Mouse (Mus musculus): ENCODE measurements around the gene Ptf1a. TPM values are rescaled to one million over a fixed set of nuclear protein-coding genes. Genes with fewer than 3 reads are reported as not detected.

The Ptf1a gene
- polyA plus RNA-seq, 1 experiment from 2014 or later, result 0.37 TPM

DNA sequence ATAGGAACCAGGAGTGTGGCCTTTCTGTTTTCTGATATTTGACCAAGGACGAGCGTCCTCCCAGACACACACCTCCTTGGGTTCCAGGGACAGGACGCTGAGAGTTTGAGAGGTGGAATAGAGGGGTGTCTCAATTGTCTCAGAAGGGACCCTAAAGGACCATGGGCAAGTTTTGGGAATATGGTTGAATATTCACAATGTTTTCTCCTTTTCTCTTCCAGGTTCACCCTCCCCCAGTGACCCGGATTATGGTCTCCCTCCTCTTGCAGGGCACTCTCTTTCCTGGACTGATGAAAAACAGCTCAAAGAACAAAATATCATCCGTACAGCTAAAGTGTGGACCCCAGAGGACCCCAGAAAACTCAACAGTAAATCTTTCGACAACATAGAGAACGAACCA lies 1.3 kb downstream of the Ptf1a start:
- H3K27me3 ChIP-seq (replicated peaks; ENCODE audit: control insufficient read depth, insufficient read depth, low read length), result peaks cover 93% of the 10 kb centered on the region
- peaks cover 8% of the 10 kb centered on the region for H3K4me1 ChIP-seq (ENCODE audit: control insufficient read depth, insufficient read depth, low read length)
- H3K4me3 ChIP-seq (ENCODE audit: low read depth, low read length), result no peak overlapping the region
- DNase-seq (ENCODE audit: low spot score) (no peak), ATAC-seq (no peak)
- no peaks in the 10 kb centered on the region for H3K36me3 ChIP-seq (ENCODE audit: control insufficient read depth, insufficient read depth, low read length)
- no peak overlapping the region for H3K4me2 ChIP-seq (ENCODE audit: low read length)
- H3K9me3 ChIP-seq (replicated peaks; ENCODE audit: control insufficient read depth, low read length), result no peaks in the 10 kb centered on the region
- no peak overlapping the region for H3K27ac ChIP-seq (ENCODE audit: low read depth, low read length)
- WGBS, result 2% methylated on average over 7 of the region's 7 CpGs
- no peak overlapping the region for H3K9ac ChIP-seq (ENCODE audit: low read length)

DNA sequence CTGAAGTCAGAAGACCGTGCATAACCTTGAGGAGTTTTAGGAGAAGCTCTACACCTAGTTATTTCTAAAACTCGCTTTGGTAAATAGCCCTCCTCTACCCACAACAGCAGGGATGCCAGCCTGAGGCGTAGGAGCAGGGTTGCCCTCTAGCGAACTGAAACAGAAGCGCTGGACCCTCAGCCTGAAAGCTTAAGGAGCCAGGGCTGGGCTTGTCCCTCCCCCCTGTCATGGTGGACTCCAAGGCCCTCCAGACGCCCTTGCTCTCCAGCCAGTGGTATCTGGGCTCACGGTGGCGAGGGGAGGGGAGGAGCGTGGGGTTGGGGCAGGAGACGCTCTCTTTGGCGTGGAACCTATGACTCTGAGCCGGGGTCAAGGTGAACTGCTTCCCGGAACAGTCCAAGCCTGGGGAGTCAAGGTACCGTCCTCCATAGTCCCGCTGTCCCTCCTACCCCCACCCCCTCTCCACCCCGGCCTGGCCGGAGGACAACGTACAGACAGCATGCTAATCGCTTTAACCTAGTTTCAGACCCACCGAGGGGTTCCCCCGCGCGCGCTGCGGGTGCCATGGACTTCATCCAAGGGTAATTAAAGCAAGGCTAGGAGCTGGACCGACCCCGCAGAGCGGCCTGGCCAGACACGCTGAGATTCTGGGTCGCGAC lies 2.7 kb downstream of the Ptf1a start:
- H3K4me3 ChIP-seq (ENCODE audit: low read depth, low read length), result peak overlapping the region; percentile 6; the same call in 1 of the 2 replicates
- no peaks in the 10 kb centered on the region for H3K36me3 ChIP-seq (ENCODE audit: control insufficient read depth, insufficient read depth, low read length)
- peak; percentile 71 for DNase-seq (ENCODE audit: low spot score)
- H3K9me3 ChIP-seq (replicated peaks; ENCODE audit: control insufficient read depth, low read length), result no peaks in the 10 kb centered on the region
- peak overlapping the region; percentile 35 for H3K4me2 ChIP-seq (ENCODE audit: low read length)
- no peak overlapping the region for H3K9ac ChIP-seq (ENCODE audit: low read length)
- ATAC-seq, result peak; percentile 42; the same call in 1 of the 2 replicates
- under 1% methylated on average over 29 of the region's 31 CpGs for WGBS
- H3K27ac ChIP-seq (ENCODE audit: low read depth, low read length), result no peak overlapping the region
- peaks cover 8% of the 10 kb centered on the region for H3K4me1 ChIP-seq (ENCODE audit: control insufficient read depth, insufficient read depth, low read length)
- H3K27me3 ChIP-seq (replicated peaks; ENCODE audit: control insufficient read depth, insufficient read depth, low read length), result peaks cover 93% of the 10 kb centered on the region

DNA sequence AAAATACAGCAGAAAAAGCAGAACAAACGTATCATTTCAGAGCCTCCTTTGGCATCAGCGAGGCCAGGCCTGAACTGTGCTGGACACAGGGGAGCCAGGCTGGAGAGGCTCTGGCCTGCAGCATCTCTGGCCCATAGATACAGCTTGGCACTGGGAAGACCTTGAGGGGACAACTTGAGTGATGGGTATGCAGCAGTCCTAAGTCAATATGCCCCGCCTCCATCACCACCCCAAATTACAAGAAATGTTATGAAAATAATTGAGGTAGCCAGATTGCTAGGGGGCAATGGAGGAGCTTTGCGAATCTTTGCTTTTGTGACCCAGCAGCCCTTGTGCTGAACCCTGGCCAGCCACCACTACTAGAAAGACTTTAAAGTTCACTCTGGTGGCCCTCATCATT lies 3.8 kb downstream of the Ptf1a start:
- WGBS, result 19% methylated on average over 4 of the region's 4 CpGs
- no peak for ATAC-seq
- DNase-seq (ENCODE audit: low spot score), result no peak

DNA sequence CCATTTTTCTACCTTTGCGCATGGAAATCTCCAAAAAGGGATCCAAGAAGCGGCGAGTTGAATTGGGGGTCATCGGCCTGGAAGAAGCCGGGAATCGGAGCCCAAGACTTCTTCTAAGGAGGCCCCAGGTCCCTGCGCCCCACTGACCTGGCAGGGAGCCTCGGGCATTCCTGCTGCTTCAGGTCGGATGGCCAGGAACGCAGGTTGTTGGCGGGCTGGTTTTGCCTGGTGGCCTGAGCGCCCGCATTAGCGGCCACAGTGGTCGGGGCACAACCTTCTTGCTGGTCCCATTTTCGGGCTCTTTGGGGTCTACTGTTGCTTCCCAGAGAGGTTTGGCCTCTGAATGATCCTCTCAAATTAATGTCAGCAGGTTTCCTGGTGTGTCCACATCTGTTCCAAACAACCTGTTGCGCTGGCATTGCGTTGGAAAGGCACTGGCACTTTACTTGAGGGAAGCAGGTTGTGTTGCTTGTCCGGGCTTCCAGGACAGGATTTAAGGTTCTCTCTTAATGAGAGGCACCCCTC lies 7.1 kb downstream of the Ptf1a start:
- Histone ChIP-seq H3K27me3 (replicated peaks; ENCODE audit: control insufficient read depth, insufficient read depth, low read length) (peaks cover 90% of the 10 kb centered on the region), H3K27ac (ENCODE audit: low read depth, low read length) (no peak overlapping the region), H3K36me3 (ENCODE audit: control insufficient read depth, insufficient read depth, low read length) (no peaks in the 10 kb centered on the region), H3K9me3 (replicated peaks; ENCODE audit: control insufficient read depth, low read length) (no peaks in the 10 kb centered on the region), H3K4me3 (ENCODE audit: low read depth, low read length) (peak overlapping the region; percentile 1; the same call in 1 of the 2 replicates), H3K4me1 (ENCODE audit: control insufficient read depth, insufficient read depth, low read length) (peaks cover 8% of the 10 kb centered on the region; the same call in 1 of the 2 replicates), H3K9ac (ENCODE audit: low read length) (no peak overlapping the region), H3K4me2 (ENCODE audit: low read length) (peak overlapping the region; percentile 12; the same call in 1 of the 2 replicates)
- DNase-seq (ENCODE audit: low spot score) (no peak), ATAC-seq (no peak)
- under 1% methylated on average over 19 of the region's 19 CpGs for WGBS

More for the DNA sequence above, 3.8 kb downstream of the Ptf1a start:
- Histone ChIP-seq H3K4me3 (ENCODE audit: low read depth, low read length) (no peak overlapping the region), H3K27ac (ENCODE audit: low read depth, low read length) (no peak overlapping the region), H3K36me3 (ENCODE audit: control insufficient read depth, insufficient read depth, low read length) (no peaks in the 10 kb centered on the region), H3K4me2 (ENCODE audit: low read length) (no peak overlapping the region), H3K4me1 (ENCODE audit: control insufficient read depth, insufficient read depth, low read length) (peaks cover 8% of the 10 kb centered on the region), H3K9me3 (replicated peaks; ENCODE audit: control insufficient read depth, low read length) (no peaks in the 10 kb centered on the region), H3K27me3 (replicated peaks; ENCODE audit: control insufficient read depth, insufficient read depth, low read length) (peaks cover 93% of the 10 kb centered on the region), H3K9ac (ENCODE audit: low read length) (no peak overlapping the region)

DNA sequence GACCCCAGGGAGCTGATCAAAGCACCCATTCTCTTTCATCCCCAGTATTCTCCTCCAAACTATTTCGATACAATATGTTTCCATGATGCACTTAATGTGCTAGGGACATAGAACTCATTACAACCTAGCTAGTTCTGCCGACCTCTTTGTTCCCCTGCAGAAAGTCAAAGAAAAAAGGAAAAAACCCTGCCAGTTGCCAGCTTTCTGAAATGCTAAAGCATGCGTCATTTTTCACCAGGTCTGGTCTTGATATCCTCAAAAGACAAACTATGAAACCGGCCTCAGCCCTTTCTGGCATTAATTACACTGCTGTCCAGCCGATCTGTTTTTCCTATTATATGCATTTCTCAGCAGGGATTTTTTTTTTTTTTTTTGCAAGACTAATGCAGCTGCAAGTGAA lies 9.8 kb downstream of the Ptf1a start:
- WGBS, result under 1% methylated on average over 5 of the region's 5 CpGs

DNA sequence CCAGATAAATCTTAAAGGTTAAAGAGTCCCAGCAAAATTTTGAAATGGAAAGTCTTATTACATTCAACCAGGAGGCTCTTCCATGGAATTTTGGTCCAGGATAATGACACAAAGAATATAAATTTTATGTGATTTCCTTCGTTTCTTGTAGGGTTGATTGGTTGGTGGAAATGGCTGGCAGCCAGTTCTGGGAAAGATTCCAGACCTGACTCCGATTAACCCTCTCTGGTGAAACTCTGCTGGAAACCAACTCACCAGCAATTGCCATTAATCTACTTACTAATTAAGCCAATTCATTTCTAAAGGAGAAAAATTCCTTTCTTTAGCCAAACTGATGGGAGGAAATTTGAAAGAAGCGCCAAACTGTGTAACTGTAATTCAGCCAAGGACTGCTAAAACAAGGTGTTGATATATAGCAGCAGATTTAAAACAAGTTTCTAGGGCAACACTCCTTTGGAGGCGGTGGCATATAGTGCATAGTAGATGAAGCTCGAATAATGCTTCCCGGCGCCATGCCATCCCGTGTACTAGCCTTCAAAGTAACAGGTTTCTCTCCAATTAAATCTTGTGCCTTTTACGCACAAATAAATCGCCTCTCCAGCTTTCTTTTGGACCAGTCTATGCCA lies 10.5 kb downstream of the Ptf1a start:
- Histone ChIP-seq H3K4me1 (ENCODE audit: control insufficient read depth, insufficient read depth, low read length) (peaks cover 5% of the 10 kb centered on the region; the same call in 1 of the 2 replicates), H3K27ac (ENCODE audit: low read depth, low read length) (no peak overlapping the region), H3K4me2 (ENCODE audit: low read length) (no peak overlapping the region), H3K4me3 (ENCODE audit: low read depth, low read length) (no peak overlapping the region), H3K9me3 (replicated peaks; ENCODE audit: control insufficient read depth, low read length) (no peaks in the 10 kb centered on the region), H3K27me3 (replicated peaks; ENCODE audit: control insufficient read depth, insufficient read depth, low read length) (peaks cover 66% of the 10 kb centered on the region), H3K36me3 (ENCODE audit: control insufficient read depth, insufficient read depth, low read length) (no peaks in the 10 kb centered on the region), H3K9ac (ENCODE audit: low read length) (no peak overlapping the region)
- ATAC-seq (peak; percentile 89), DNase-seq (ENCODE audit: low spot score) (peak; percentile 91)
- 3% methylated on average over 10 of the region's 10 CpGs for WGBS

More for the DNA sequence above, 9.8 kb downstream of the Ptf1a start:
- Histone ChIP-seq H3K4me1 (ENCODE audit: control insufficient read depth, insufficient read depth, low read length) (peaks cover 5% of the 10 kb centered on the region; the same call in 1 of the 2 replicates), H3K4me2 (ENCODE audit: low read length) (no peak overlapping the region), H3K9me3 (replicated peaks; ENCODE audit: control insufficient read depth, low read length) (no peaks in the 10 kb centered on the region), H3K4me3 (ENCODE audit: low read depth, low read length) (no peak overlapping the region), H3K27me3 (replicated peaks; ENCODE audit: control insufficient read depth, insufficient read depth, low read length) (peaks cover 73% of the 10 kb centered on the region), H3K9ac (ENCODE audit: low read length) (no peak overlapping the region), H3K36me3 (ENCODE audit: control insufficient read depth, insufficient read depth, low read length) (no peaks in the 10 kb centered on the region), H3K27ac (ENCODE audit: low read depth, low read length) (no peak overlapping the region)
- ATAC-seq (no peak), DNase-seq (ENCODE audit: low spot score) (no peak)

DNA sequence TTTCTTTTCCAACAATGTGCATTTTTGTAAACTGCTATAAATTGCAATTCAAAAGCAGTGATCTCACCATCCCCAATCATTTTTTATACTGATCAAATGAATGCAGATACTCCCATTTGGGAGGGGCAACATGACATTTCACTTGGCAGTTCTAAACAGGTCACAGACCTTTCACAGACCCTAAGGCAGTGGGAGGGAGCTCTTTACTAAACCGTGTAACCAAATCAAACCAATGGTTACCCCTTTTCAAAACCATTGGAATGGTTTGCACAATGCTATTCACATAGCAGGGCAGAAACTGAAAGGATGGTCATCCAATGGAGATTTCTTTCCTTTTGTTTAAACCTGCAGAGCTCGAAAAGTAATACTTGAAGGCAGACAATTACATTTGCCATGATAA lies 13.3 kb downstream of the Ptf1a start:
- H3K4me3 ChIP-seq (ENCODE audit: low read depth, low read length), result no peak overlapping the region
- 20% methylated on average over 2 of the region's 2 CpGs for WGBS
- H3K4me2 ChIP-seq (ENCODE audit: low read length), result no peak overlapping the region
- ATAC-seq (no peak), DNase-seq (ENCODE audit: low spot score) (no peak)
- no peak overlapping the region for H3K9ac ChIP-seq (ENCODE audit: low read length)
- H3K4me1 ChIP-seq (ENCODE audit: control insufficient read depth, insufficient read depth, low read length), result peaks cover 5% of the 10 kb centered on the region; the same call in 1 of the 2 replicates
- no peaks in the 10 kb centered on the region for H3K36me3 ChIP-seq (ENCODE audit: control insufficient read depth, insufficient read depth, low read length)
- peaks cover 38% of the 10 kb centered on the region for H3K27me3 ChIP-seq (replicated peaks; ENCODE audit: control insufficient read depth, insufficient read depth, low read length)
- no peak overlapping the region for H3K27ac ChIP-seq (ENCODE audit: low read depth, low read length)
- H3K9me3 ChIP-seq (replicated peaks; ENCODE audit: control insufficient read depth, low read length), result no peaks in the 10 kb centered on the region

DNA sequence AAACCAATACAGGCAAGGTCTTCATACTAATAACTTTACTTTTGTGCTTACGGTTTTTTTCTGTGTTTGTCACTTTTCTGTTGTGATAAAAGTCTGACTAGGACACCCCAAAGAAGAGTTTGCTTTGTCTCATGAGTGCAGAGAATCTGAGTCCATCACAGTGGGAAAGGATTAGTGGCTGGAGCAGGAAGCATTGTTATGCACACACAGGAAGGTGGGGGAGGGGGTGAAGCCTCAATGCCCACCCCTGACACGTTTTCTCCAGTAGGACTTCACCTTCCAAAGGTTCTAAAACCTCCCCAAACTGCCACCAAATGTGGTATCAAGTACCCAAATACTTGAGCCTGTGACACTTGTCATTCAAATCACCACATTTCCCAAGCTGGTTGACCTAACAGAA lies 16.5 kb downstream of the Ptf1a start:
- Histone ChIP-seq H3K4me1 (ENCODE audit: control insufficient read depth, insufficient read depth, low read length) (no peaks in the 10 kb centered on the region), H3K9ac (ENCODE audit: low read length) (no peak overlapping the region), H3K36me3 (ENCODE audit: control insufficient read depth, insufficient read depth, low read length) (no peaks in the 10 kb centered on the region), H3K4me2 (ENCODE audit: low read length) (no peak overlapping the region), H3K27ac (ENCODE audit: low read depth, low read length) (no peak overlapping the region), H3K4me3 (ENCODE audit: low read depth, low read length) (no peak overlapping the region), H3K27me3 (replicated peaks; ENCODE audit: control insufficient read depth, insufficient read depth, low read length) (peaks cover 12% of the 10 kb centered on the region), H3K9me3 (replicated peaks; ENCODE audit: control insufficient read depth, low read length) (no peaks in the 10 kb centered on the region; the same call in 1 of the 2 replicates)
- DNase-seq (ENCODE audit: low spot score) (no peak), ATAC-seq (no peak)
- 42% methylated on average over 2 of the region's 2 CpGs for WGBS

DNA sequence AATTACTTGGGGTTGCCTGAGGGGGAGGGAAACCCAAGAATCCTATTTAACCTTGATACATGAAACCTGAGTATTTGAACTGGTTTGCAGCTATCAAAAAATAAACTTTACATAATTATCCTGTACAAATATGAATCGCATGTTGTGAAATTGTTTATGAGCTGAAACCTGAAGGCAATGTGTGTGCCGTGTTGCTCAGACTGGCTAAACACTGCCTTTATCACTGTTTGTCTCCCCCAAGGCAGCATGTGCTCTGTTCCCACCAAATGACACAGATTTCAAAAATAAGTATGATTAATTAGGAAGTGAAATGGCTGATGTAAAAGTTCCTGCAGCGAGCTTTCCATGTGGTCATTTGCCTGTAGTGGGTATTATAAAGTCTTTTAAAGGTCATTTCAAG lies 44.8 kb downstream of the Ptf1a start:
- 81% methylated on average over 3 of the region's 3 CpGs for WGBS
- Histone ChIP-seq H3K27me3 (replicated peaks; ENCODE audit: control insufficient read depth, insufficient read depth, low read length) (no peaks in the 10 kb centered on the region), H3K4me1 (ENCODE audit: control insufficient read depth, insufficient read depth, low read length) (no peaks in the 10 kb centered on the region), H3K4me2 (ENCODE audit: low read length) (no peak overlapping the region), H3K36me3 (ENCODE audit: control insufficient read depth, insufficient read depth, low read length) (no peaks in the 10 kb centered on the region), H3K4me3 (ENCODE audit: low read depth, low read length) (no peak overlapping the region), H3K27ac (ENCODE audit: low read depth, low read length) (no peak overlapping the region), H3K9me3 (replicated peaks; ENCODE audit: control insufficient read depth, low read length) (no peaks in the 10 kb centered on the region), H3K9ac (ENCODE audit: low read length) (no peak overlapping the region)
- no peak for DNase-seq (ENCODE audit: low spot score)
- ATAC-seq, result no peak

All from forebrain, embryonic 14.5 days (tissue).